Mouse (Mus musculus) cerebellum, adult 18-20 months (tissue): ENCODE measurements around the gene Foxj2.
A peak's percentile ranks its signal among the peaks of the same experiment; 100 is the strongest.

Source experiments
- DNase-seq, 2 experiments: peaks; one replicate each; pipeline ENCODE4 v3.0.0; 2021

Gene Foxj2

GRCm38 (mm10) chr6:122813640-122814039, 6.1 kb upstream of the Foxj2 start:
- DNase-seq = no peak

GRCm38 (mm10) chr6:122820071-122820798, 521 bp downstream of the Foxj2 start:
- DNase-seq = peak; percentile 41 to 47

- no peak for DNase-seq
Measured at GRCm38 (mm10) chr6:122820799-122821650, 1.3 kb downstream of the Foxj2 start.

GRCm38 (mm10) chr6:122821822-122822221, 2.1 kb downstream of the Foxj2 start:
- no peak for DNase-seq

- DNase-seq = peak; percentile 63
Measured at GRCm38 (mm10) chr6:122824086-122824485, 4.4 kb downstream of the Foxj2 start.

GRCm38 (mm10) chr6:122825166-122825565, 5.5 kb downstream of the Foxj2 start:
- DNase-seq = no peak

- DNase-seq = peak; percentile 75 to 84
Measured at GRCm38 (mm10) chr6:122825923-122826742, 6.4 kb downstream of the Foxj2 start.

- DNase-seq = peak; percentile 30 to 54
Measured at GRCm38 (mm10) chr6:122828086-122828485, 8.4 kb downstream of the Foxj2 start.

GRCm38 (mm10) chr6:122832880-122833279, 13.2 kb downstream of the Foxj2 start:
- no peak for DNase-seq

GRCm38 (mm10) chr6:122834365-122834764, 14.7 kb downstream of the Foxj2 start:
- DNase-seq = peak in 1 of 2 experiments; percentile 54

- DNase-seq = no peak
Measured at GRCm38 (mm10) chr6:122836974-122837373, 17.3 kb downstream of the Foxj2 start.

- DNase-seq = no peak
Measured at GRCm38 (mm10) chr6:122837539-122837938, 17.8 kb downstream of the Foxj2 start.

GRCm38 (mm10) chr6:122843759-122844158, 24.0 kb downstream of the Foxj2 start:
- no peak for DNase-seq

GRCm38 (mm10) chr6:122852696-122853095, 33.0 kb downstream of the Foxj2 start:
- DNase-seq = no peak

- no peak for DNase-seq
Measured at GRCm38 (mm10) chr6:122854552-122854951, 34.8 kb downstream of the Foxj2 start.

GRCm38 (mm10) chr6:122855955-122856354, 36.2 kb downstream of the Foxj2 start, which contains the start of gene C3ar1:
Gene C3ar1 (minus strand): TSS chr6:122856161.
- DNase-seq = no peak

- no peak for DNase-seq
Measured at GRCm38 (mm10) chr6:122862434-122862833, 42.7 kb downstream of the Foxj2 start.

- no peak for DNase-seq
Measured at GRCm38 (mm10) chr6:122862871-122863270, 43.2 kb downstream of the Foxj2 start.

- DNase-seq = no peak
Measured at GRCm38 (mm10) chr6:122867914-122868313, 48.2 kb downstream of the Foxj2 start.

- DNase-seq = no peak
Measured at GRCm38 (mm10) chr6:122869846-122870245, 50.1 kb downstream of the Foxj2 start.

GRCm38 (mm10) chr6:122872800-122873199, 53.1 kb downstream of the Foxj2 start:
- DNase-seq = no peak

GRCm38 (mm10) chr6:122873871-122874719, 54.4 kb downstream of the Foxj2 start, which contains the start of gene Necap1:
Gene Necap1 (plus strand): TSS chr6:122874474.
- DNase-seq = peak; percentile 98 to 99
